Mouse (Mus musculus) stomach, postnatal 0 days (tissue): ENCODE results near the gene Rnft2.

Experiments
- CTCF ChIP-seq: IDR thresholded peaks from 2 replicates; pipeline ENCODE4 v1.5.1; 2016; ENCODE audit warnings: antibody characterized with exemption, low read depth, mild to moderate bottlenecking, moderate library complexity
- EP300 ChIP-seq: optimal IDR thresholded peaks from 2 replicates; pipeline ENCODE3; 2016; ENCODE audit warnings: antibody characterized with exemption

DNA sequence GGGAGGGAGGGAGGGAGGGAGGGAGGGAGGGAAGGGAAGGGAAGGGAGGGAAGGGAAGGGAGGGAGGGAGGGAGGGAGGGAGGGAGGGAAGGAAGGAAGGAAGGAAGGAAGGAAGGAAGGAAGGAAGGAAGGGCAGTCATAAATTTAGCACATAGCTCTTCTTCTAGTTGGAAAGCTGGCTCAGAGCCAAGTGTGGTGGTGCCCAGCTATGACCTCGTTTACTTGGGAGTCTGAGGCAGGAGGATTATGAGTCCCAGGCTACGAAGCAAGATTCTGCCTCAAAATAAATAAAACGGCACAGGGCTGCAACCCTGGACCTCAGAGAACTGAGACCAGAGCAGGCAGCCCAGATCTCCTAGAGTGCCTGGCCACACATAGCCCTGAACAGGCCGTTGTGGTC lies 47.6 kb upstream of the Rnft2 start:
- TF ChIP-seq CTCF: no peak
- no peak for TF ChIP-seq EP300
